Mouse (Mus musculus) bone marrow, adult 2 months (tissue): ENCODE data around the gene Khk. TPM values are rescaled to one million over a fixed set of nuclear protein-coding genes. Genes with fewer than 3 reads are reported as not detected.
A peak's percentile ranks its signal among the peaks of the same experiment; 100 is the strongest.

Experiments used
- H3K27ac ChIP-seq: fragments of 200-500 bp; 2 replicates; pipeline ENCODE4 v1.5.1; 2012; ENCODE audit warnings: low read depth, mild to moderate bottlenecking, control low read depth, inconsistent platforms, low read length; ENCODE audit not compliant: control insufficient read depth, poor library complexity, insufficient read depth
- H3K4me1 ChIP-seq: fragments of 200-500 bp; 2 replicates; pipeline ENCODE4 v1.6.1; 2011; ENCODE audit warnings: low read length; ENCODE audit not compliant: control insufficient read depth, insufficient read depth
- H3K4me3 ChIP-seq: fragments of 200-500 bp; replicated peaks from 2 replicates; pipeline ENCODE3; 2011; ENCODE audit warnings: mild to moderate bottlenecking, low read depth, low read length, control low read depth; ENCODE audit not compliant: control insufficient read depth
- CTCF ChIP-seq: fragments of 200-500 bp; IDR thresholded peaks from 2 replicates; pipeline ENCODE4 v1.5.1; 2011; ENCODE audit warnings: low read length, control low read depth; ENCODE audit not compliant: control insufficient read depth, insufficient read depth
- POLR2A ChIP-seq: fragments of 200-500 bp; IDR thresholded peaks from 2 replicates; pipeline ENCODE4 v1.6.1; 2011; ENCODE audit warnings: low read depth, mild to moderate bottlenecking, control low read depth, low read length, borderline replicate concordance; ENCODE audit not compliant: control insufficient read depth
- WGBS: fragments of 180-500 bp; shearing (Covaris S2); methylation state at CpG from one replicate; pipeline ENCODE4 v1.1.7; 2018; 5-methylcytosine and 5-hydroxymethylcytosine counted together
- polyA plus RNA-seq: library from polyadenylated mRNA; stranded (reverse); fragments of >200 nt; gene quantifications from 2 replicates; pipeline ENCODE4 v1.2.4, GENCODE M21; 2011; ENCODE audit warnings: low replicate concordance; ENCODE audit not compliant: missing spikeins, insufficient read depth, insufficient read length

The Khk gene
- polyA plus RNA-seq, 1 experiment = 45.4 TPM

- H3K4me3 ChIP-seq = no peak overlapping the region
- TF ChIP-seq POLR2A (no peak), CTCF (no peak)
- no peaks in the 10 kb centered on the region for H3K4me1 ChIP-seq
- WGBS = 73% methylated on average over 5 of the region's 5 CpGs
- no peak overlapping the region for H3K27ac ChIP-seq
Observed at GRCm38 (mm10) chr5:30933705-30934104, 12.5 kb downstream of the Khk start.

- no peak overlapping the region for H3K27ac ChIP-seq
- TF ChIP-seq CTCF (no peak), POLR2A (no peak)
Observed at GRCm38 (mm10) chr5:30934725-30935461, 13.7 kb downstream of the Khk start.

GRCm38 (mm10) chr5:30943004-30943403 is 21.8 kb downstream of the Khk start:
- TF ChIP-seq CTCF = peak; percentile 38; the same call in 1 of the 2 replicates
- TF ChIP-seq POLR2A = no peak
- no peak overlapping the region for H3K27ac ChIP-seq
- 93% methylated on average over 2 of the region's 2 CpGs for WGBS
- H3K4me3 ChIP-seq = no peak overlapping the region
- H3K4me1 ChIP-seq = no peaks in the 10 kb centered on the region

More at GRCm38 (mm10) chr5:30934725-30935461, 13.7 kb downstream of the Khk start:
- H3K4me1 ChIP-seq = no peaks in the 10 kb centered on the region
- 85% methylated on average over 5 of the region's 5 CpGs for WGBS
- no peak overlapping the region for H3K4me3 ChIP-seq

GRCm38 (mm10) chr5:30944344-30944743 is 23.1 kb downstream of the Khk start:
- WGBS = 80% methylated on average over 6 of the region's 6 CpGs
- no peak overlapping the region for H3K27ac ChIP-seq
- no peak overlapping the region for H3K4me3 ChIP-seq

GRCm38 (mm10) chr5:30944956-30945781 is 23.9 kb downstream of the Khk start, which contains the start of gene Cgref1:
TSS of gene Cgref1 (minus strand) at chr5:30945591.
- WGBS = 12% methylated on average over 44 of the region's 44 CpGs
- TF ChIP-seq CTCF = peak; percentile 14; the same call in 1 of the 2 replicates
- no peak for TF ChIP-seq POLR2A

More at GRCm38 (mm10) chr5:30944344-30944743, 23.1 kb downstream of the Khk start:
- no peaks in the 10 kb centered on the region for H3K4me1 ChIP-seq
- TF ChIP-seq POLR2A (no peak), CTCF (no peak)

GRCm38 (mm10) chr5:30948620-30949019 is 27.4 kb downstream of the Khk start:
- no peak for TF ChIP-seq CTCF
- H3K27ac ChIP-seq = no peak overlapping the region
- no peak overlapping the region for H3K4me3 ChIP-seq
- WGBS = 61% methylated on average over 5 of the region's 5 CpGs
- peaks cover 2% of the 10 kb centered on the region for H3K4me1 ChIP-seq

More at GRCm38 (mm10) chr5:30944956-30945781, 23.9 kb downstream of the Khk start, which contains the start of gene Cgref1:
- Histone ChIP-seq H3K4me3 (no peak within 1 kb of the TSS), H3K27ac (no peak within 1 kb of the TSS), H3K4me1 (peaks cover 1% of the 10 kb centered on the region)

GRCm38 (mm10) chr5:30949654-30950326 is 28.6 kb downstream of the Khk start:
- 2% methylated on average over 31 of the region's 31 CpGs for WGBS
- Histone ChIP-seq H3K4me3 (peak overlapping the region; percentile 97), H3K4me1 (peaks cover 2% of the 10 kb centered on the region), H3K27ac (peak overlapping the region; percentile 67)
- TF ChIP-seq POLR2A = peak; percentile 73; the same call in 1 of the 2 replicates
- no peak for TF ChIP-seq CTCF
